Mouse (Mus musculus) bone marrow, adult 2 months (tissue): ENCODE data around the gene Arl6ip5.

ENCODE experiments used
- CTCF ChIP-seq: fragments of 200-500 bp; IDR thresholded peaks from 2 replicates; pipeline ENCODE4 v1.5.1; 2011; ENCODE audit warnings: low read length, control low read depth; ENCODE audit not compliant: control insufficient read depth, insufficient read depth
- POLR2A ChIP-seq: fragments of 200-500 bp; IDR thresholded peaks from 2 replicates; pipeline ENCODE4 v1.6.1; 2011; ENCODE audit warnings: low read depth, mild to moderate bottlenecking, control low read depth, low read length, borderline replicate concordance; ENCODE audit not compliant: control insufficient read depth

DNA sequence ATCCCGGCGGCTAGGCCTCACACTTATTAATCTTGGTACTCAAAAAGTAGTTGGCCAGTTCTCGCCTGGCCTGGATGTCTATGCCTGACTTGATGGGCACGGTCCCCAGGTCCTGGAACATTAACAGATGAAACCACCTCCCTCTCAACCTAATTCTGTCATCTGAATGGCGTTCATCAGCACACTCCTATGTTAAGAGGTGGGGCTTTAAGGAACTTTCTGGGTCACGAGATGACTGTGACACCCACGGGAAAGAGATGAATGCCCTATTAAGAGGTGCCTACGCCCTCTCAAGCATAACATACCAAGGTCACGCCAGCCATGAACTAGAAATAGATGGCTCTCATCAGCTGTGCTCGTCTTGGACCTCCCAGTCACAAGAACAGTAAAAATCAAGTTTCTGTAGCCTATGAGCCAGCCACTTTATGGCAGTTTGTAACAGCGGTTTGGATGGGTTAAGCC, 31.1 kb upstream of the Arl6ip5 start:
- TF ChIP-seq CTCF (no peak), POLR2A (no peak)
